Mouse (Mus musculus): ENCODE data around the gene Pdss2. TPM values are rescaled to one million over a fixed set of nuclear protein-coding genes. Genes with fewer than 3 reads are reported as not detected.

Gene Pdss2
- polyA plus RNA-seq, 1 experiment from 2014 or later, result 6.7 TPM

DNA sequence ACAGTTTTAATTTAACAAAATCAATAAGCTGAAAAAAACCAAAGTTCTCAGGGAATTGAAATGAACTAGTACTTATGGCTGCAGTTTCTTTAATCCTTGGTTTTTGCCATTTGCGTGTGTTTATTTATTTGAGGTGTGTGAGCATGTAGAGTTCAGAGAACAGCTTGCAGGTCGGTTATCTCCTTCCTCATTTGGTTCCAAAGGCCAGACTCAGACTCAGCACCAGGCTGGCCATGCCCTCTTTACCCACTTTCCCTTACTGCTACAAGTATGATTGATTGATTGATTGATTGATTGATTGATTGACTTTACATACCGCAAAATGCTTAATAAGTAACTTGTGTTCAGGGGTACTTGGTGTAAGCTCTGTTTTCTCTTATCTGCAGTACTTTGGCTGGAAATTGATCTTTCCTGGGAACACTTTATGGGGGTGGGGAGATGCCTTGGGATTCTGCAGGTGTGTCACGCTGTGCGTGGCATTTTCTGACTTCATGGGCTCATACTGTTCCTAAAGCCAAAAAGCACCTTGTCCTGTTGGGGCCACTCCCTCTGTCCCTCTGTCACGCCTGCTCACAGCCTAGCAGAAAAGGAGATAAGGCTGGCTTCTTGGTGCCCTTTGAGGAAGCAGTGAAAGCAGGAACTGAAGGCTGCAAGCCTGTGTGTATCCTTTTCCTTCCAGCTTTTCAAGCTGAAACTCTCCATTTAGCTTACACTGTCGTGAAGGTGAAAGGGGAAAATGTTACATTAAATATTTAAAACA is 91.6 kb downstream of the Pdss2 start:
- no peaks in the 10 kb centered on the region for H3K9me3 ChIP-seq (replicated peaks)
- H3K4me2 ChIP-seq, result peak overlapping the region; percentile 25

DNA sequence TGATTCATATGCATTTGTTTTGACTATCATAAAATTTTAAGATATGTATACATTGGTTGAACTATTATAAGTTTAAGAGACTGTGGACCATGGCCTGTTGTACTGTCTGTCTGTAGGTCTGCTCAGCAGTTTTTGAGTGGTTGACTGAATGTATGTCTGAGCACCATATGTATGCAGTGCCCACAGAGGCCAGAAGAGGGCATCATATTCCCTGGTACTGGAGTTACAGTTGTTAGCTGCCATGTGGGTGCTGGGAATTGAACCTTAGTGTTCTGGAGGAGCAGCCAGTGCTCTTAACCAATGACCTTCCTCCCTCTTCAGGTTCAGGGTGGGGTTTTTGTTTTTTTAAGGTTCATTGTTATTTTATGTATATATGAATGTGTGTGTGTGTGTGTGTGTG is 93.9 kb downstream of the Pdss2 start:
- no peak overlapping the region for H3K27ac ChIP-seq (replicated peaks)
- no peaks in the 10 kb centered on the region for H3K36me3 ChIP-seq (replicated peaks)
- H3K4me2 ChIP-seq, result no peak overlapping the region
- H3K27me3 ChIP-seq, result no peaks in the 10 kb centered on the region
- no peak for ATAC-seq (ENCODE audit: insufficient read depth)
- H3K4me1 ChIP-seq (replicated peaks), result peaks cover 27% of the 10 kb centered on the region
- no peak overlapping the region for H3K9ac ChIP-seq
- H3K9me3 ChIP-seq (replicated peaks), result no peaks in the 10 kb centered on the region
- H3K4me3 ChIP-seq (replicated peaks), result no peak overlapping the region

More for the DNA sequence above, 91.6 kb downstream of the Pdss2 start:
- ATAC-seq (ENCODE audit: insufficient read depth), result peak; percentile 67
- H3K4me1 ChIP-seq (replicated peaks), result peaks cover 28% of the 10 kb centered on the region
- no peaks in the 10 kb centered on the region for H3K27me3 ChIP-seq
- 15% methylated on average over 7 of the region's 7 CpGs for WGBS (ENCODE audit: insufficient replicate concordance)
- H3K9ac ChIP-seq, result no peak overlapping the region
- H3K27ac ChIP-seq (replicated peaks), result peak overlapping the region; percentile 25
- no peak overlapping the region for H3K4me3 ChIP-seq (replicated peaks)
- H3K36me3 ChIP-seq (replicated peaks), result no peaks in the 10 kb centered on the region

DNA sequence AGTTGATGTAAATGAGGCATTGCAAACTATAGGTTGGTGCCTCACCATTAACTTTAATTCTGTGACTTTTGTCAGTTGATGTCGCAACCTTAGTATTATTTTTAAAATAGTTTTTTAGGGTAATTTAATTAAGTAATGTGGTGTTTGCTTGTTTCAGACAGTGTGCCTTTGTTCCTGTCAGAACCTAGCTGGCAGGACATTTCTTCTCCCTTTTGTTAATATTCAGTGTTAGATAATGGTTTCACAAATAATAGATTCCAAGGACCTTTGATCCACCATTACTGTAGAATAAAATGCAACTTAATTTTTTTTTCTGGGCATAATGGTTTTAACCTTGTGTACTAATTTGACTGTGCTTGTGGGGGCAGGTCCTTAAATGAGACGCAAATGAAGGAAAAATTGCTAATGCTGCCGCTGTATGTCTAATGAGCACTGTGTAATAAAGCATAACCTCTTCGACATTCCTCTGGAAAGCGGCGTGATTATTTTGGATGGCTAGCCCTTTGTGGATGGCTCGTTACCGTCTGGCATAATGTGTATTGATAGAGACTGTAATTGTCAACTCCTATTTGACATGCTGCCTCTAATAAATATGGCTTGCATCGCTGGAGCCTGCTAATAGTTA is 96.2 kb downstream of the Pdss2 start:
- Histone ChIP-seq H3K27me3 (no peaks in the 10 kb centered on the region), H3K4me2 (no peak overlapping the region), H3K4me3 (replicated peaks) (no peak overlapping the region), H3K36me3 (replicated peaks) (no peaks in the 10 kb centered on the region), H3K9me3 (replicated peaks) (no peaks in the 10 kb centered on the region), H3K4me1 (replicated peaks) (peaks cover 10% of the 10 kb centered on the region), H3K9ac (no peak overlapping the region), H3K27ac (replicated peaks) (no peak overlapping the region)
- WGBS (ENCODE audit: insufficient replicate concordance), result 86% methylated on average over 9 of the region's 9 CpGs
- ATAC-seq (ENCODE audit: insufficient read depth), result no peak

- H3K9me3 ChIP-seq (replicated peaks), result no peaks in the 10 kb centered on the region
- no peaks in the 10 kb centered on the region for H3K36me3 ChIP-seq (replicated peaks)
- H3K9ac ChIP-seq, result no peak overlapping the region
- no peaks in the 10 kb centered on the region for H3K4me1 ChIP-seq (replicated peaks)
- no peak overlapping the region for H3K27ac ChIP-seq (replicated peaks)
- 80% methylated on average over 5 of the region's 5 CpGs for WGBS (ENCODE audit: insufficient replicate concordance)
- H3K4me3 ChIP-seq (replicated peaks), result no peak overlapping the region
- H3K4me2 ChIP-seq, result no peak overlapping the region
- ATAC-seq (ENCODE audit: insufficient read depth), result no peak
- H3K27me3 ChIP-seq, result no peaks in the 10 kb centered on the region
Observed at GRCm38 (mm10) chr10:43321019-43321418, 99.7 kb downstream of the Pdss2 start.

DNA sequence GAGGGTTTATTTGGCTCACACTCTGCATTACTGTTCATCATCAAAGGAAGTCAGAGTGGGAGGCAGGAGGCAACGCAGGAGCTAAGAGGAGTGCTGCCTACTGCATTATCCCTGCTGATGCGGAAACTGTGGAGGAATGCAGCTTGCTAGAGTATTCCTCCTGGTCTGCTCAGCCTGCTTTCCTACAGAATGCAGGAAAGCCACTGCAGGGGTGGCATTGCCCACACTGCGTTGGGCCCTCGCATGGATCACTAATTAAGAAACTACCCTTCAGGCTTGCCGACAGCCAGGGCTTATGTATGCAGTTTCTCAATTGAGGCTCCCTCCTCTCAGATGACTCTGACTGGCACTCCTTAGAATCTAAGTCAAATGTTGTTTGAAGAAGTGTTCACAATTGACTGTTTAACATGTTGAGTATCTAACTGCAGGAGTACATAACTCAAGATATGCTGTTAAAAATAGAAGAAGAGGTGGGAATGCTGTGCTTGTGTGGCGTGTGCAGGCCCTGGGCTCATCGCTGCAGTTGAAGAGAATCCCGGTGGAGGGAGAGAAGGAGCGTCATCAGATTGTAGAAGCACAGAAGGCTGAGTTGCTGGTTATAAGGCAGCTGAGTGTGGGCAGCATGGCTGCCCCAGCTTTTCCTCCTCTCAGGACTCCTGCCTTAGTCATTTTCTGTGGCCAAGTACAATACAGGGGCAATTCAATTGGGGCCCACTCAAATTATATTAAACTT is 101.3 kb downstream of the Pdss2 start:
- ATAC-seq (ENCODE audit: insufficient read depth), result no peak
- Histone ChIP-seq H3K4me3 (replicated peaks) (no peak overlapping the region), H3K9ac (no peak overlapping the region), H3K36me3 (replicated peaks) (no peaks in the 10 kb centered on the region), H3K27ac (replicated peaks) (no peak overlapping the region), H3K4me1 (replicated peaks) (no peaks in the 10 kb centered on the region), H3K9me3 (replicated peaks) (no peaks in the 10 kb centered on the region), H3K27me3 (no peaks in the 10 kb centered on the region), H3K4me2 (no peak overlapping the region)
- WGBS (ENCODE audit: insufficient replicate concordance), result 81% methylated on average over 9 of the region's 9 CpGs

DNA sequence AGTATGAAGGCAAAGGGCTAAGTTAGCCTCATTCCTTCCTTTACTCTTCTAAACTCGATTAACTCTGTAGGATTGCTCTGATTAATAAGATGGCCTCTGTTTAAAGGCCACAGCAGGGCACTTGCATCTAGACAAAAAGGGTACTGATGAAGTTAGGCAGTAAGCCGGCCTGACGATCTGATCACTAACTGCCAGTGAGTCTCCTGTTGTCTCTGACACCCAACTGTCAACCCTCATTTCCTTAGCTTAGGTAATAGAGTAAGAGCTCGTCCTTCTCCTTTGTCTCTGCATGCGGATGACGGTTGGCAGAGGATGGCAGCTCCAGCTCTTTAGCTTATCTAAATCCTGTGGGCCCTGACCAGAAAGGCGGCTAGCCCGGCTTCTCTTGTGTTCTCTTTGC is 102.1 kb downstream of the Pdss2 start:
- Histone ChIP-seq H3K9ac (no peak overlapping the region), H3K36me3 (replicated peaks) (no peaks in the 10 kb centered on the region), H3K9me3 (replicated peaks) (no peaks in the 10 kb centered on the region), H3K4me1 (replicated peaks) (no peaks in the 10 kb centered on the region), H3K27me3 (no peaks in the 10 kb centered on the region), H3K4me3 (replicated peaks) (no peak overlapping the region), H3K27ac (replicated peaks) (no peak overlapping the region), H3K4me2 (no peak overlapping the region)
- ATAC-seq (ENCODE audit: insufficient read depth), result no peak
- 28% methylated on average over 8 of the region's 8 CpGs for WGBS (ENCODE audit: insufficient replicate concordance)

DNA sequence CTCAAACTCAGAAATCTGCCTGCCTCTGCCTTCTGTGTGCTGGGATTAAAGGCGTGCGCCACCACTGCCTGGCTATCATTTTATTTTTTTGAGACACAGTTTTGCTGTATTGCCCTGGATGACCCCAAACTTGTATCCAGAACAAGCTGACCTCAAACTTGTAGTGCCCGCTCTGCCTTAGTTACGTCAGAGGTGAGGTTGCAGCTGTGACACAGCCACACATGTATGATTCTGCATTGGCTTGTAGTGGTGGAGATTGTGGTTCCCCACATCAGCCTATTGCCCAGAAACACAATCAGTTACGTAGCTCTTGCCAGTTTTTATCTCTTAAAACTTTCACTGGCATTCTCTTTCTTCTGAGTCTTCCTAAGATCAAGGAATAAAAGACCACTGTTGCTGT is 108.5 kb downstream of the Pdss2 start:
- Histone ChIP-seq H3K27ac (replicated peaks) (no peak overlapping the region), H3K9ac (no peak overlapping the region), H3K36me3 (replicated peaks) (no peaks in the 10 kb centered on the region), H3K4me3 (replicated peaks) (no peak overlapping the region), H3K27me3 (no peaks in the 10 kb centered on the region), H3K9me3 (replicated peaks) (no peaks in the 10 kb centered on the region), H3K4me2 (no peak overlapping the region), H3K4me1 (replicated peaks) (0 out of 2 replicates have a peak, but pooled peaks cover 5% of the 10 kb centered on the region)
- 68% methylated on average over 5 of the region's 5 CpGs for WGBS (ENCODE audit: insufficient replicate concordance)
- no peak for ATAC-seq (ENCODE audit: insufficient read depth)

GRCm38 (mm10) chr10:43330691-43331090 is 109.4 kb downstream of the Pdss2 start:
- 31% methylated on average over 3 of the region's 4 CpGs for WGBS (ENCODE audit: insufficient replicate concordance)

DNA sequence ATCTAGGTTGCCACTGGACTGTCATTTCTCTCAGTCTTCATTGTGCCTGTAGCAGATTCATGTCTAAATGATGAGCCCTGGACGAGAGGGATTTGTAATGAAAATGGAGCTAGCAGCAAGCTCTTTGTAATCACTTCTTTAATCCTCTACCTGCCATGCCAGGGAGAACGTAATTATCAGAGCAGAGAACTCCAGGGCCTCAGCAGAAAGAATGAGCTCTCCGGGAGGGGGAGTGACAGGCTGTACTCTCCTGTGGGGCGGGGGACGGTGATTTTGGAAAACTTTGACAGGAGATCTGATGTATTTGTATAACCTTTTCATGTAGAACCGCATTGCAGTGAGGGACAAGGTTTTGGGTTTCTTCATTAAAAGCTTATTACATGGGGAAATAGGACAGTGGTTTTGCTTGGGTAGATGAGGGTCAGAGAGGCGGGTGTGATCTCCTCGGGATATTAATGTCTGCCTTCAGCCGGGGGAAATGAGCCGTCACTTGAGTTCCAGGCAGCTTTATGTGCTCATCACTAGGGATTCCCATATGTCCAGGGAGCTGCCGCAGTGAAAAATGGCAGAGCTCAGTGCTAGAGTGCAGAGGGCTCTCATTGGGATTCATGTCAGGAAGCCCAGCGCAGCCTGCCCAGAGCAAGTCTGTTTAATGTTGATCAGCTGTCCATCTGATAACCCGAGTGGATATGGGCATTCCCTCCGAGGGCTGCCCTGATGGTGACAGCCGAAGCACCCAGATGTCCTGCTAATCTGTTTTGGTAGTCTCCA is 110.8 kb downstream of the Pdss2 start:
- Histone ChIP-seq H3K4me3 (replicated peaks) (no peak overlapping the region), H3K27me3 (no peaks in the 10 kb centered on the region), H3K4me2 (no peak overlapping the region), H3K36me3 (replicated peaks) (no peaks in the 10 kb centered on the region), H3K9me3 (replicated peaks) (no peaks in the 10 kb centered on the region), H3K27ac (replicated peaks) (no peak overlapping the region), H3K4me1 (replicated peaks) (0 out of 2 replicates have a peak, but pooled peaks cover 10% of the 10 kb centered on the region), H3K9ac (no peak overlapping the region)
- 54% methylated on average over 15 of the region's 15 CpGs for WGBS (ENCODE audit: insufficient replicate concordance)
- no peak for ATAC-seq (ENCODE audit: insufficient read depth)

More at GRCm38 (mm10) chr10:43330691-43331090, 109.4 kb downstream of the Pdss2 start:
- Histone ChIP-seq H3K4me2 (no peak overlapping the region), H3K4me3 (replicated peaks) (no peak overlapping the region), H3K27ac (replicated peaks) (no peak overlapping the region), H3K9ac (no peak overlapping the region), H3K36me3 (replicated peaks) (no peaks in the 10 kb centered on the region), H3K4me1 (replicated peaks) (0 out of 2 replicates have a peak, but pooled peaks cover 5% of the 10 kb centered on the region), H3K27me3 (no peaks in the 10 kb centered on the region), H3K9me3 (replicated peaks) (no peaks in the 10 kb centered on the region)
- ATAC-seq (ENCODE audit: insufficient read depth), result no peak

- WGBS (ENCODE audit: insufficient replicate concordance), result 56% methylated on average over 4 of the region's 4 CpGs
- H3K4me1 ChIP-seq (replicated peaks), result peaks cover 8% of the 10 kb centered on the region; the same call in 1 of the 2 replicates
- no peaks in the 10 kb centered on the region for H3K36me3 ChIP-seq (replicated peaks)
- no peak overlapping the region for H3K27ac ChIP-seq (replicated peaks)
- H3K9me3 ChIP-seq (replicated peaks), result no peaks in the 10 kb centered on the region
- no peak for ATAC-seq (ENCODE audit: insufficient read depth)
- no peak overlapping the region for H3K4me3 ChIP-seq (replicated peaks)
- H3K4me2 ChIP-seq, result no peak overlapping the region
- H3K27me3 ChIP-seq, result no peaks in the 10 kb centered on the region
- H3K9ac ChIP-seq, result no peak overlapping the region
Observed at GRCm38 (mm10) chr10:43335874-43336273, 114.6 kb downstream of the Pdss2 start.

DNA sequence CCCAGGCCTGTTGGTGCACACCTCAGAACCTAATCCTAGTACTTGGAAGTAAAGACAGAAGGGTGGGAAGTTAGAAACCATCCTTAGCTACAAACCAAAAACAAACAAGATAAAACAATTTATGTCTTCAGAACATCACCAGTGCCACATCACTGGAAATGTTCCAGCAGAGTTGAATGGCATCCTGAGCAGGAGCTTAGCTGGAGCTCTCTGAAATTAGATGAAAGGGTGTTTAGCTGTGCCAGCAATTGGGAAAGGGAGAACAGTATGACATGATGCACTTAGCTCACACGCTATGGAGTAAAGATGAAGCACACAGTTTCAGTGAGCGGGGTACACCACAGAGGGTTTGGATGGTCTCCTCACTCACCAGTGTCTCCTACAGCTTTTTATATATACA is 115.8 kb downstream of the Pdss2 start:
- no peaks in the 10 kb centered on the region for H3K36me3 ChIP-seq (replicated peaks)
- H3K27ac ChIP-seq (replicated peaks), result no peak overlapping the region
- no peak overlapping the region for H3K4me2 ChIP-seq
- ATAC-seq (ENCODE audit: insufficient read depth), result no peak
- no peaks in the 10 kb centered on the region for H3K27me3 ChIP-seq
- H3K9me3 ChIP-seq (replicated peaks), result no peaks in the 10 kb centered on the region
- 70% methylated on average over 2 of the region's 2 CpGs for WGBS (ENCODE audit: insufficient replicate concordance)
- H3K9ac ChIP-seq, result no peak overlapping the region
- H3K4me1 ChIP-seq (replicated peaks), result peaks cover 8% of the 10 kb centered on the region; the same call in 1 of the 2 replicates
- H3K4me3 ChIP-seq (replicated peaks), result no peak overlapping the region

Data from liver, embryonic 15.5 days (tissue).